23 mouse cellular contexts compared by ENCODE assay signal in genomic region chr5:138229511-138229910, GRCm38 (mm10). TPM values are rescaled to one million over a fixed set of nuclear protein-coding genes. Genes with fewer than 3 reads are reported as not detected.
"Had no signal": no experiment of that assay in that cellular context is flagged by ENCODE, and none has a peak within 500 bp of the region (broad histone marks: within the 10 kb centered on the region; RNA-seq: fewer than 3 reads in every experiment).

No protein-coding gene starts in this region.

- H3K9me3 ChIP-seq: limb, embryonic 12.5 days; limb, embryonic 15.5 days; megakaryocyte, embryonic 14.5 days; midbrain, embryonic 10.5 days; midbrain, embryonic 13.5 days; stomach, embryonic 15.5 days had no signal

- H3K4me2 ChIP-seq: limb, embryonic 12.5 days; limb, embryonic 15.5 days; liver, embryonic 11.5 days; lung, embryonic 14.5 days; midbrain, embryonic 13.5 days; stomach, embryonic 15.5 days had no signal

- DNase-seq: kidney, adult 9 months; kidney, postnatal 14 days; kidney, postnatal 4 days; left cerebral cortex, postnatal 4 days; liver, postnatal 0 days; lung, embryonic 14.5 days; lung, postnatal 36 days; right cerebral cortex, postnatal 4 days; spleen, adult 18-20 months; thymus, postnatal 25 days had no signal

- H3K9ac ChIP-seq: limb, embryonic 12.5 days; limb, embryonic 15.5 days; liver, embryonic 14.5 days; liver, postnatal 0 days; lung, embryonic 14.5 days; midbrain, embryonic 13.5 days; stomach, embryonic 15.5 days had no signal

- H3K4me3 ChIP-seq: limb, embryonic 12.5 days; limb, embryonic 15.5 days; megakaryocyte, embryonic 14.5 days; midbrain, embryonic 10.5 days; midbrain, embryonic 13.5 days; stomach, embryonic 15.5 days had no signal

- H3K27ac ChIP-seq: limb, embryonic 12.5 days; limb, embryonic 15.5 days; liver, embryonic 14.5 days; midbrain, embryonic 10.5 days; midbrain, embryonic 13.5 days; stomach, embryonic 15.5 days had no signal

- H3K36me3 ChIP-seq: limb, embryonic 12.5 days; limb, embryonic 15.5 days; midbrain, embryonic 10.5 days; midbrain, embryonic 13.5 days; stomach, embryonic 15.5 days had no signal

- H3K4me1 ChIP-seq: limb, embryonic 12.5 days; limb, embryonic 15.5 days; midbrain, embryonic 13.5 days; stomach, embryonic 15.5 days had no signal

- H3K27me3 ChIP-seq: limb, embryonic 12.5 days; limb, embryonic 15.5 days; midbrain, embryonic 13.5 days; stomach, embryonic 15.5 days had no signal

- ATAC-seq: liver, postnatal 0 days; lung, postnatal 0 days; midbrain, embryonic 13.5 days; midbrain, embryonic 16.5 days had no signal

RNA-seq across cellular contexts. Expression of gene Nxpe5, which starts 3.8 kb away (rescaled TPM):
- total RNA-seq: layer of hippocampus, adult 18-20 months had no signal
- polyA plus RNA-seq: limb, embryonic 12.5 days; limb, embryonic 15.5 days; liver, embryonic 11.5 days; lung, embryonic 14.5 days; midbrain, embryonic 10.5 days; midbrain, embryonic 13.5 days; midbrain, embryonic 16.5 days; neural tube, embryonic 11.5 days; neural tube, embryonic 14.5 days; stomach, embryonic 15.5 days had no signal
